Mouse (Mus musculus) liver, postnatal 0 days (tissue): Measurements from ENCODE around the gene Mthfsl.

Source experiments
- CTCF ChIP-seq: sonication (generic); IDR thresholded peaks from 2 replicates; pipeline ENCODE4 v1.5.1; 2016; ENCODE audit warnings: antibody characterized with exemption, low read depth
- EP300 ChIP-seq: IDR thresholded peaks from 2 replicates; pipeline ENCODE4 v1.6.1; 2016; ENCODE audit warnings: antibody characterized with exemption, low read depth, mild to moderate bottlenecking

GRCm38 (mm10) chr9:88709304-88709703 is 10.8 kb downstream of the Mthfsl start:
- TF ChIP-seq EP300 (no peak), CTCF (no peak)
